Mouse (Mus musculus): ENCODE measurements at regions not wholly inside any gene's neighbourhood (a gene's known extent, or its start where the extent isn't known, plus 50 kb on each side); places are given as distances from the start of the nearest gene placed in this dataset.
"Not testable (repeated sequence)": the region's sequence is repeated elsewhere in the genome, so short reads cannot be mapped to it uniquely, and the experiment has no call there.

DNA sequence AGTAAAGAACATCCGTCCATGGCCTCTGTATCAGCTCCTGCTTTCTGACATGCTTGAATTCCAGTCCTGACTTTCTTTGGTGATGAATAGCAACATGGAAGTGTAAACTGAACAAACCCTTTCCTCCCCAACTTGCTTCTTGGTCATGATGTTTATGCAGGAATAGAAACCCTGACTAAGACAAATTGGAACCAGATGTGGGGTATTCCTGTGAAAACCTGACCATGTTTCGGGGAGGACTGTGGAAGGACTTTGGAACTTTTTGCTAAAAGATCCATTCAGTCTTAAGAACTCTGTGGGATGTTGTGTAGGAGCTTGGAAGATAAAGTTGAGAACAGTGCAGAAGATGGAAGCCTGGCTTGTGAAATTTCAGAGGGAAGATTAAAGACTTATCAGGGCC, 410.0 kb downstream of the Kif2b start:
- DNase-seq (ENCODE audit: low spot score), result not testable (repeated sequence)

DNA sequence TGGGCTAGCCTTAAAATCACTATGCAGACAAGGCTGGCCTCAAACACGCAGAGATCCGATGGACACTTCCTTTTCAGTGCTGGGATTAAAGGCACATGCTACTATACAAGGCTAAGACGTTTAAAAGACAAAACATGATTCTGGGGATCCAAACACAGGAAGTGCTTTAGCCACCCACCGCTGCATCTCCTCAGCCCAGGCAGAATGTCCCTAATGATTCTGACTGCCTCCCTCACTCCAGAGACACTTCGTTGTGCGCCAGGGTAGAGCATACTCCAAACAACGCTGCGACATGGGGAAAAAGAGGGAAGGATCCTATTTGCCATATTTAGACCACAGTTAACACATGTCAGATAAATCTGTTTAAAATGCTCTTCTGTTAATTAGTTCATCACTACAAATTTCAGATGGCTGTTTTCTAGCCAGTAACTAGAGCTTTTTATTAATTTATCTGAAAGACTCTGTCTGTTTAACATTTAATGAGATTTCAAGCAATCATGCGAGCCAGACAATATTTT, 443.5 kb downstream of the Kif2b start:
- no peak for DNase-seq (ENCODE audit: low spot score)

DNA sequence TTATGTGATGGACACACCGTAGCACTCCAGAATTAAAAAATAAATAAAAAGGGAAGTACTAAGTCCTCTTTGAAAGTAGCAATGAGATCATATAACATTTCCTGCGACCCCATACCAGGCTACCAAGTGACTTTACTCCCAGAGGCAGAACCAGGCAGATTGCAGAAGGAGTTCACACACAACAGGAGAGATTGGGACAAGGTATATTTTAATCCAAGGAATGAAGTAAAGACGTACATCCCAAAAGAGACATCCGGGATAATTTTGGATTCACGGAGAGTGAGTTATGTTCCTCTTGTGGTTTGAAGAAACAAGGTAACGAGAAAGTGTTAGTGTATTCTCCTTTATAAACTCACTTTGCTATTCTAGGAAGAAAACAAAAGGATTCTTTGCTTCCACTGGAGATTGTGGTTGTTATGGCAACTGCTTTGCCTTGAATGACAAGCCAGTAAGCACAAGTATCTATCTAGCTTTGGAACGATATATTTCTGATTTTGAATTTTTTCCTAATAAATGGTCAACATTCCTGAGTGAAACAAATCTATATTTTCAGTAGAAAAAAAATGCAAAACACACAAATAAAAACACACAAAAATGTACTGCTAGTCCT, 444.5 kb downstream of the Kif2b start:
- no peak for DNase-seq (ENCODE audit: low spot score)

DNA sequence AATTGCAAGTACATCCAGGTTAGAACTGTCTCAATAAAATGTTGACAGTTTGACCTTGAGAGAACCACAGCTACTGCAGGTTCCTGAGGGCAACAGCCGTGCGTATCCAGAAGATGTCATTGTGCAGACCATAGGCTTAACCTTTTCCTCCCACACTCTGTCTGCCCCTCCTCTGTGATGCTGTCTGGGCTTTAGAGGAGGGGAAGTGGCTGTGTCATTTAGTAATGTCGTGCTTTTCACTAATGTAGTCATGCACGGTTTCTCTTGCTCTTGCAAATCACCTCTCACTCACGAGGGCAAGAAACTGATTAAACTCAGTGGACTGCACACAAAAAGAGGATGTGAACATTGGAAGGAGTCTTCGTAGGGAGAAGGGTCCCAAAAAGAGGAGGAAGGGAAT, 443.8 kb upstream of the Tom1l1 start:
- no peak for DNase-seq (ENCODE audit: low spot score)

DNA sequence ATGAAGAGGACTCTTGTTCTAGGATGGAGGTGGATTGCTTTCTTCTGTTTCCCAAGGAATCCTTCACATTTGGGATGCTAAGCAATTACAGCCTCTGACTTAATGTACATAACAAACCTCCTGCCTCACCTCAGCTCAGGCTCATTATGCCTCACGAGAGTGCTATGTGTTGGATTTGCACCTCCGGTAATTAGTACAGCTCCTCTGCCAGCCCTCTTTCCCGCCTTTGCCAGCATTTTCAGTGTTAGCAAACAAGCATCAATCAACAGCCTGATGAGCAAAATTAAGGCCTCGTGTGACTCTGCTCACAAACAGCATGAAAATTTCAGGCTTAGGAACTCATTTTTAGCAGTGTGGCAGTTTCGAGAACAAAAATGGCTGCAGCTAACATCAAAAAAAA, 410.0 kb upstream of the Tom1l1 start:
- no peak for DNase-seq (ENCODE audit: low spot score)

DNA sequence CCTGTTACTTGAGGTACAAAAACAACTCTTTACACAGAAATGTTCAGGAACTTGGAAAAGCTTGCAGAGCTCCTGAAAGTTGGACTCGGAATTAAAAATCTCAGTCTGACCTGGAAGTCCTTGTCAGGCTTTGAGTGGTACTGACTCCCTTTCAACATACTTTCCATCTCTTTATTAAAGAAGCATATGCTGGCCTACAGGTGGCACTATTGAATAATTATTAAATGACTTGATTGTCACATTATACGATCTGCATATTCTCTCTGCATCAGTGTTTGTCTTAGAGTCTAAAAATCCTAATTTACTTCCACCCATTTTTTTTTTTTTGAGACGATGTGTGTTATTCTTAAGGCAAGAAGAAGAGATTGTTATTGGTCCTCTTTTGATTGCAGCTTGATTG, 409.4 kb upstream of the Tom1l1 start:
- DNase-seq (ENCODE audit: low spot score), result no peak

DNA sequence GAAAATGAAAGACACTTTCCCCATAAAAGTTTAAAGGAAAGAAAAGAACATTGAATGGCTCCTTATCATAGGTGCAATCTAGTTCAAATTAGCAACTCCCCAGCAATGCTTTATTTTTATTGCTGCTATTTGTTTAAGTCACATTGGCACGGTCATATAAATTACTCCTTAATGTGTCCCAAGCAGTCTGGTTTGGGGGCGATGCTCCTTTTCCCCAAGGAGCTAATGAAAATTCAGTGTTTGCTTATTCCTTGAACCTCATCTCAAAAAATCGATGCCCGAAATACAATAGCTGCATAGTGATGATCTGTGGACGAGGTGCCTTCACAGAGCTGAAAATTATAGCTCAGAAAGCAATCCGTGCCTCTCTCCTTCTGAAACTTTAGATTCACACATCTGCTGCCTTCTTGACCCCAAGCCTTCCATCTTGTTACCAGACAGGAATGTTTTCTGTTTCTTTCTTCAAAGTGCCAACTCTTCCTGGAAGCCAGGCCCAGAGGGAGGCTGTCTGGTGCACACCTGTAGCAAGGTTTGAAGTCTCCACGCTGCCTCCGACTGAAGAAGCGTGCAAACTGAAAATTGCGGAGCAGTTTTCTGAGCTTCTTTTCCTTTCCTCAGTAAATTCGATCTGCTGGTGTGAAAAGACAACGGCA, 408.0 kb upstream of the Tom1l1 start:
- DNase-seq (ENCODE audit: low spot score), result no peak

DNA sequence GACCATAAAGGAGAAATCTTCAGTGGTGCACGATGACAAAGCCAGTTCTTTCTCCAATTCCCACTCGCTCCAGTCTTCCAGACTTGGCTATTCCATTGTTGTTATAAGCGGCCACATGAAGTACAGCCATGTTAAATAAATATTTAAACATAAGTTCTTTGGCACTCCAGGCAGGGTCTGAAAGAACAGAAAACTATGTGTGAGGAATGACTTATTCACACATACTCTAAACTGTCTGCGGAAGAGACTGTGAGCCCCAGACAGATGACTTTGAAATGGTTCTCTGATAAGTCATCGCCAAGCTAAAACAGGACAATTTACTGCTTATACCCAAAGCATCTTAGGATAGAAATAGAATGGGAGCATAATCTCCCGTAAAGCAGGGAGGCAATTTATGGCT, 377.2 kb upstream of the Tom1l1 start:
- no peak for DNase-seq (ENCODE audit: low spot score)

DNA sequence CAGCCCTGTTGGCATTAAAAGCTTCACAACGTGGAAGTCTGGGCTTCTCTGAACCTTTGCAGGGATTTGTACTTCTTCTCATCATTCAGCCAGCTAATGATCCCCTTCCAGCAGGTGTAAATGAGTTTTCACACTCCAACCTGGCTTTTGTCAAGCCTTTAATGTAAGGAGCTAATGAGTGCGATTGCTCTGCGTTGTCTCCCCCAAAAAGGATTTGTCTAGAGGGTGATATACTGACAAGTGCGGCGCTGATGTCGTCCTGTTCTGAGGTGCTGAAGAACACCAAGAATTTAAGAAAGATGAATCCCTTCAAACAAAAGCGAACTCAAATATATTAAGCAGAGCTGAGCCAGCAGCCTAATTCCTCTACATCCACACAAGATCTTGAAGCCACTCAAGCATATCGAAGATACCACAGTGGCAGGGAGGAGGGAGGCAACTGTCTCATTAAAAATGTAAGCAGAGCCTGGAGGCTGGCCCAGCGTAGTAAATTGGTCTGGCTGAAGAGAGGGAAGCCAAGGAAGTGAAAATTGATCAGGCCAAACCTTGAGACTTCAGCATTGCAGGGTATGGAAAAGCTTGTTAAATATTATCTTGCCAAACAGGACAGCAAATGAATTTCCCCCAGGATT, 368.9 kb upstream of the Tom1l1 start:
- DNase-seq (ENCODE audit: low spot score), result no peak

DNA sequence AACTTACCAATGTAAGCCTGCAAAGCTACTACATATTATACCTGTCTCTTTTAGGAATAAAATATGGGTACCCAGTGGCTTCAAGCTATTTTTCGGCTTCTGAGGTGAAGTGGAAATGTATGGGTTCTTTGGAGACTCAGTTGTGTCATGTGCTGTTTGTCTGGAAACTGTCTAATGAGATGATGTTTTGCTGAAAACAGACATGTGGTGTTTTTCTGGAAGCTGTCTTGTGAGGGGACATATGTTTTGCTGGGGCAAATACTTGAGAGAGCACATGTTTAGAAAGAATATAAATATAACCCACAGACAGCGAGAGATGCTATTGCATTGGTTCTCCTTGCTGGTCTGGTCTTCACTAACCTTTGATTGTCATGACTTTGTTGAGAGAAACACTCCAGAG, 365.2 kb upstream of the Tom1l1 start:
- no peak for DNase-seq (ENCODE audit: low spot score)

DNA sequence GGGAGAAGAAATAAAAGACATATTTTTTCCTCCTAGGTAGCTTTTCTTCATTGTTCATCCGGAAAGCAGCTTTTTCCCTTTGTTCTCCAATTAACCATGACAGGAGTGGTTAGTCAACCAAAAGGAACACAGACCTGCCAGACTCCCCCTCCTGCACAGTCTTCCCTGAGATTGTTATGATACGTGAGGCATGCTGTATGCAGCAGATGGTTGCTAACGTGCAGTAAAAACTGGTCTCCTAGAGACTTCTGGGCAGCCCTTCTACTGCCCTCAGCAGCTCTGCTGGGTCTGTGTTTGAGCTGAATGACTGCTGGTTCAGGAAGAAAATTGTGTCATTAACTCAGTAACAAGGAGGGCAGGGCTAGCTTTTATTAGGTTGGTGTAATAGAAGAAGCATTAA, 363.5 kb upstream of the Tom1l1 start:
- DNase-seq (ENCODE audit: low spot score), result no peak

DNA sequence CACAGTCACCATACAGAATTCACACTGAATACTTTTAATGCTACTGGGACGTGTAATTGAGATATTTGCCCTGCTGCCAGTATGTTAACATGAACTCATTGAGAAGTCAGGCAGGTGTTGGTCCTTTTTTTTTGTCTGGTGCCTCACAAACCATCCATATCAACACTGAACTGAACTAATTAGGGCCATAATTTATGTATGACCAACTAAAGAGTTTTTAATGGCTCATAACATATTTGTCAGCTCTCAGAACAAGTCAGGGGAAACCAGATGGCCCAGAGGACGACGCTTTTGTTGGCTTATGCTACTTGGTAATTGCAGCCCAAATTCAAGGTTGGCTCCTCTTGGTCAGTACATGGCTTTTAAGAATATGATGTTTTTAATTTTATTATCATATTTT, 353.3 kb upstream of the Tom1l1 start:
- DNase-seq (ENCODE audit: low spot score), result no peak
